Mouse (Mus musculus) left cerebral cortex, postnatal 14 days (tissue): ENCODE measurements at regions not wholly inside any gene's neighbourhood (a gene's known extent, or its start where the extent isn't known, plus 50 kb on each side); places are given as distances from the start of the nearest gene placed in this dataset.

Experiments
- DNase-seq, 2 experiments: peaks; one replicate each; pipeline ENCODE4 v3.0.0; 2021 to 2022; ENCODE audit warnings: low spot score in 2 of 2, mixed read lengths in 1 of 2
- intact Hi-C: fragments of 180-260 bp; cut with DNase I; formaldehyde crosslinking; loops from one replicate; pipeline ENCODE4 v1.15.1; 2025

GRCm38 (mm10) chr17:16247681-16248080 lies 416.8 kb upstream of the Rgmb start:
- no peak for DNase-seq
- intact Hi-C loops = no loop called here

GRCm38 (mm10) chr17:16221253-16221652 lies 390.4 kb upstream of the Rgmb start:
- DNase-seq = no peak
- intact Hi-C loops = no loop called here

- DNase-seq = no peak
- intact Hi-C loops = no loop called here
Observed at GRCm38 (mm10) chr17:16219675-16220566, 389.1 kb upstream of the Rgmb start.

- no peak for DNase-seq
- intact Hi-C loops = no loop called here
Observed at GRCm38 (mm10) chr17:16218623-16219022, 387.8 kb upstream of the Rgmb start.

GRCm38 (mm10) chr17:16216796-16217195 lies 386.0 kb upstream of the Rgmb start:
- intact Hi-C loops = no loop called here

GRCm38 (mm10) chr17:16193636-16194035 lies 362.8 kb upstream of the Rgmb start:
- intact Hi-C loops = no loop called here
- no peak for DNase-seq

More at GRCm38 (mm10) chr17:16216796-16217195, 386.0 kb upstream of the Rgmb start:
- no peak for DNase-seq

- no peak for DNase-seq
- intact Hi-C loops = no loop called here
Observed at GRCm38 (mm10) chr17:16180856-16181255, 350.0 kb upstream of the Rgmb start.

GRCm38 (mm10) chr17:16178102-16178501 lies 347.3 kb upstream of the Rgmb start:
- no peak for DNase-seq
- intact Hi-C loops = no loop called here

- intact Hi-C loops = no loop called here
- peak in 1 of 2 experiments; percentile 13 for DNase-seq
Observed at GRCm38 (mm10) chr17:16176782-16177510, 346.1 kb upstream of the Rgmb start.

- intact Hi-C loops = no loop called here
- DNase-seq = no peak
Observed at GRCm38 (mm10) chr17:16173568-16174105, 342.8 kb upstream of the Rgmb start.

GRCm38 (mm10) chr17:16166731-16167130 lies 335.9 kb upstream of the Rgmb start:
- no peak for DNase-seq
- intact Hi-C loops = no loop called here

- DNase-seq = no peak
- intact Hi-C loops = no loop called here
Observed at GRCm38 (mm10) chr17:16158119-16158518, 327.3 kb upstream of the Rgmb start.

- DNase-seq = no peak
- intact Hi-C loops = no loop called here
Observed at GRCm38 (mm10) chr17:16157711-16158110, 326.9 kb upstream of the Rgmb start.

- DNase-seq = no peak
- intact Hi-C loops = no loop called here
Observed at GRCm38 (mm10) chr17:16157135-16157534, 326.3 kb upstream of the Rgmb start.

GRCm38 (mm10) chr17:16156596-16156995 lies 325.8 kb upstream of the Rgmb start:
- intact Hi-C loops = no loop called here
- DNase-seq = no peak

GRCm38 (mm10) chr17:16155587-16155986 lies 324.7 kb upstream of the Rgmb start:
- intact Hi-C loops = no loop called here
- no peak for DNase-seq
